Mouse (Mus musculus): ENCODE data around the gene Cep63. TPM values are rescaled to one million over a fixed set of nuclear protein-coding genes. Genes with fewer than 3 reads are reported as not detected.

Gene Cep63
- polyA plus RNA-seq, 1 experiment from 2014 or later = 25.8 TPM

GRCm38 (mm10) chr9:102632923-102633537 is 6.7 kb upstream of the Cep63 start:
- H3K36me3 ChIP-seq (ENCODE audit: control insufficient read depth, insufficient read depth) = peaks cover 16% of the 10 kb centered on the region; the same call in 1 of the 2 replicates
- H3K27me3 ChIP-seq (replicated peaks; ENCODE audit: control insufficient read depth, insufficient read depth, low read length) = no peaks in the 10 kb centered on the region
- no peak overlapping the region for H3K4me2 ChIP-seq (replicated peaks; ENCODE audit: low read depth)
- no peaks in the 10 kb centered on the region for H3K9me3 ChIP-seq (ENCODE audit: control insufficient read depth)
- ATAC-seq = peak; percentile 62; the same call in 1 of the 2 replicates
- WGBS = 65% methylated on average over 1 of the region's 1 CpGs
- H3K4me3 ChIP-seq (ENCODE audit: low read depth, low read length) = no peak overlapping the region
- peak; percentile 89 for TF ChIP-seq CTCF (IDR thresholded peaks at IDR 0.05; ENCODE audit: low read depth)
- H3K27ac ChIP-seq (ENCODE audit: low read depth, low read length) = no peak overlapping the region
- no peaks in the 10 kb centered on the region for H3K4me1 ChIP-seq (replicated peaks; ENCODE audit: control insufficient read depth, insufficient read depth, low read length)
- H3K9ac ChIP-seq (ENCODE audit: low read depth, low read length) = no peak overlapping the region

DNA sequence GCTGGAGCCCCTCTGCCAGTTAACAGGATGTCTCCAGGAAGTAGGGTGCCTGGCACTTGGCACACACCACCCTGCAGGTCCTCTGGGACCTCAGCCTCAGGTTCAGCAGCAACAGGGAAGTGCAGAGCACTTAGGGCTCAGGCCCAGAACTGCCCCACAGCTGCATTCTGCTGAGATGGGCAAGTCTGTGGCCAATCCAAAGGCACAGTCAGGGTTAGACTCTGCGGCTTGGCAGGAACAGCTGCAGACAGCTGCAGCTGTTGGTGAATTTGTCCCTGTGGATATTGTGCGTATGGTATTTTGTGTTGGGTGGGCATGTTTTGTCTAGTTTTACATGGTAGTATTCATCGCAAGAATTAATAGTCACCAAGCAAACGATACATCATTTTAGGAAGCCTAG is 5.8 kb upstream of the Cep63 start:
- Histone ChIP-seq H3K4me3 (ENCODE audit: low read depth, low read length) (no peak overlapping the region), H3K9me3 (ENCODE audit: control insufficient read depth) (no peaks in the 10 kb centered on the region), H3K27me3 (replicated peaks; ENCODE audit: control insufficient read depth, insufficient read depth, low read length) (no peaks in the 10 kb centered on the region), H3K4me2 (replicated peaks; ENCODE audit: low read depth) (no peak overlapping the region), H3K36me3 (ENCODE audit: control insufficient read depth, insufficient read depth) (peaks cover 16% of the 10 kb centered on the region; the same call in 1 of the 2 replicates), H3K9ac (ENCODE audit: low read depth, low read length) (no peak overlapping the region), H3K4me1 (replicated peaks; ENCODE audit: control insufficient read depth, insufficient read depth, low read length) (peaks cover 2% of the 10 kb centered on the region), H3K27ac (ENCODE audit: low read depth, low read length) (no peak overlapping the region)
- TF ChIP-seq CTCF (IDR thresholded peaks at IDR 0.05; ENCODE audit: low read depth) = no peak
- WGBS = 76% methylated on average over 4 of the region's 4 CpGs
- ATAC-seq = no peak

- WGBS = 55% methylated on average over 2 of the region's 2 CpGs
- no peak overlapping the region for H3K4me2 ChIP-seq (replicated peaks; ENCODE audit: low read depth)
- no peak overlapping the region for H3K4me3 ChIP-seq (ENCODE audit: low read depth, low read length)
- no peaks in the 10 kb centered on the region for H3K27me3 ChIP-seq (replicated peaks; ENCODE audit: control insufficient read depth, insufficient read depth, low read length)
- H3K4me1 ChIP-seq (replicated peaks; ENCODE audit: control insufficient read depth, insufficient read depth, low read length) = peaks cover 6% of the 10 kb centered on the region
- TF ChIP-seq CTCF (IDR thresholded peaks at IDR 0.05; ENCODE audit: low read depth) = no peak
- peaks cover 16% of the 10 kb centered on the region; the same call in 1 of the 2 replicates for H3K36me3 ChIP-seq (ENCODE audit: control insufficient read depth, insufficient read depth)
- H3K9ac ChIP-seq (ENCODE audit: low read depth, low read length) = no peak overlapping the region
- ATAC-seq = no peak
- no peak overlapping the region for H3K27ac ChIP-seq (ENCODE audit: low read depth, low read length)
- H3K9me3 ChIP-seq (ENCODE audit: control insufficient read depth) = no peaks in the 10 kb centered on the region
These were observed 5.3 kb upstream of the Cep63 start for GRCm38 (mm10) chr9:102631589-102632147.

GRCm38 (mm10) chr9:102629052-102629451 is 2.7 kb upstream of the Cep63 start:
- H3K27ac ChIP-seq (ENCODE audit: low read depth, low read length) = no peak overlapping the region
- no peak for ATAC-seq
- no peaks in the 10 kb centered on the region for H3K27me3 ChIP-seq (replicated peaks; ENCODE audit: control insufficient read depth, insufficient read depth, low read length)
- H3K4me2 ChIP-seq (replicated peaks; ENCODE audit: low read depth) = no peak overlapping the region
- peaks cover 6% of the 10 kb centered on the region for H3K4me1 ChIP-seq (replicated peaks; ENCODE audit: control insufficient read depth, insufficient read depth, low read length)
- peaks cover 12% of the 10 kb centered on the region; the same call in 1 of the 2 replicates for H3K36me3 ChIP-seq (ENCODE audit: control insufficient read depth, insufficient read depth)
- WGBS = 72% methylated on average over 7 of the region's 7 CpGs
- no peaks in the 10 kb centered on the region for H3K9me3 ChIP-seq (ENCODE audit: control insufficient read depth)
- TF ChIP-seq CTCF (IDR thresholded peaks at IDR 0.05; ENCODE audit: low read depth) = no peak
- H3K9ac ChIP-seq (ENCODE audit: low read depth, low read length) = no peak overlapping the region
- no peak overlapping the region for H3K4me3 ChIP-seq (ENCODE audit: low read depth, low read length)

DNA sequence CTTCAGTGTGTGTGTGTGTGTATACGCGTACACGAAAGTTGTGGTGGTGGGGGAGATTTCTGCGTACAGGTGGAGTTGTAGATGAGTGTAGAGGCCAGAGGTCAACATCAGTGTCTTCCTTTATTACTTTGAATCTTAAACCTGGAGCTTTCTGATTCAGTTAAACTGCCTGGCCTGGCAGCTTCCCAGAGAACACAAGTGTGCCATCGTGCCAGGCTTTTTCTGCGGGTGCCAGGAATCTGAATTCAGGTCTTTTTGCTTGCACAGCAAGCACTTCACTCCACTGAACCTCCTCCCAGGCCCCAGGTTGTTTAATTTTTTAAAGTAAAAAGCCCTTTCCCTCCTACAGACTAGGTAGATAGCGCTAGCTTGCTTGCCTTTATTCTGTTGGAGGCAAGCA is 1.1 kb upstream of the Cep63 start:
- ATAC-seq = no peak
- no peak for TF ChIP-seq CTCF (IDR thresholded peaks at IDR 0.05; ENCODE audit: low read depth)
- Histone ChIP-seq H3K27ac (ENCODE audit: low read depth, low read length) (peak overlapping the region; percentile 89; the same call in 1 of the 2 replicates), H3K36me3 (ENCODE audit: control insufficient read depth, insufficient read depth) (0 out of 2 replicates have a peak, but pooled peaks cover 7% of the 10 kb centered on the region), H3K27me3 (replicated peaks; ENCODE audit: control insufficient read depth, insufficient read depth, low read length) (no peaks in the 10 kb centered on the region), H3K9me3 (ENCODE audit: control insufficient read depth) (no peaks in the 10 kb centered on the region), H3K4me1 (replicated peaks; ENCODE audit: control insufficient read depth, insufficient read depth, low read length) (peaks cover 6% of the 10 kb centered on the region), H3K4me3 (ENCODE audit: low read depth, low read length) (peak overlapping the region; percentile 65), H3K4me2 (replicated peaks; ENCODE audit: low read depth) (peak overlapping the region; percentile 93), H3K9ac (ENCODE audit: low read depth, low read length) (peak overlapping the region; percentile 89; the same call in 1 of the 2 replicates)
- WGBS = 57% methylated on average over 7 of the region's 7 CpGs

GRCm38 (mm10) chr9:102626839-102627225 is 498 bp upstream of the Cep63 start:
- H3K4me1 ChIP-seq (replicated peaks; ENCODE audit: control insufficient read depth, insufficient read depth, low read length) = peaks cover 6% of the 10 kb centered on the region
- 0 out of 2 replicates have a peak, but pooled peaks cover 7% of the 10 kb centered on the region for H3K36me3 ChIP-seq (ENCODE audit: control insufficient read depth, insufficient read depth)
- H3K4me3 ChIP-seq (ENCODE audit: low read depth, low read length) = peak overlapping the region; percentile 65
- H3K27me3 ChIP-seq (replicated peaks; ENCODE audit: control insufficient read depth, insufficient read depth, low read length) = no peaks in the 10 kb centered on the region
- no peak for ATAC-seq
- H3K9ac ChIP-seq (ENCODE audit: low read depth, low read length) = peak overlapping the region; percentile 89
- no peak for TF ChIP-seq CTCF (IDR thresholded peaks at IDR 0.05; ENCODE audit: low read depth)
- under 1% methylated on average over 9 of the region's 9 CpGs for WGBS
- H3K4me2 ChIP-seq (replicated peaks; ENCODE audit: low read depth) = peak overlapping the region; percentile 93
- peak overlapping the region; percentile 89 for H3K27ac ChIP-seq (ENCODE audit: low read depth, low read length)
- no peaks in the 10 kb centered on the region for H3K9me3 ChIP-seq (ENCODE audit: control insufficient read depth)
